Mouse (Mus musculus) C2C12 (cell line): Measurements from ENCODE around the gene Gtdc1. TPM values are rescaled to one million over a fixed set of nuclear protein-coding genes. Genes with fewer than 3 reads are reported as not detected.

ENCODE experiments used
- H3K27me3 ChIP-seq: one replicate; pipeline ENCODE4 v1.6.1; 2011; ENCODE audit not compliant: control insufficient read depth, insufficient read depth, insufficient read length
- H3K36me3 ChIP-seq: one replicate; pipeline ENCODE4 v1.6.1; 2011; ENCODE audit not compliant: control insufficient read depth, insufficient read depth
- H3K4me3 ChIP-seq: one replicate; pipeline ENCODE4 v1.5.1; 2011; ENCODE audit warnings: mild to moderate bottlenecking, control low read depth; ENCODE audit not compliant: poor library complexity, insufficient read depth, severe bottlenecking
- H3K79me2 ChIP-seq: one replicate; pipeline ENCODE4 v1.6.1; 2011; ENCODE audit not compliant: control insufficient read depth, insufficient read depth
- H3K79me3 ChIP-seq: one replicate; pipeline ENCODE4 v1.6.1; 2011; ENCODE audit warnings: low read depth, control low read depth
- H3ac ChIP-seq: one replicate; pipeline ENCODE3; 2011; ENCODE audit warnings: low read depth; ENCODE audit not compliant: control insufficient read depth, insufficient read length
- CEBPB ChIP-seq: IDR thresholded peaks from one replicate; pipeline ENCODE4 v1.6.1; 2011; ENCODE audit warnings: low read depth, mild to moderate bottlenecking, control low read depth, moderate library complexity
- CTCF ChIP-seq: IDR thresholded peaks from one replicate; pipeline ENCODE4 v1.5.1; 2011; ENCODE audit not compliant: control insufficient read depth, insufficient read depth, insufficient read length
- FOSL1 ChIP-seq: IDR thresholded peaks from one replicate; pipeline ENCODE4 v1.8.0; 2011; ENCODE audit warnings: mild to moderate bottlenecking, low read length; ENCODE audit not compliant: poor library complexity, insufficient read depth, severe bottlenecking
- MAX ChIP-seq: IDR thresholded peaks from one replicate; pipeline ENCODE4 v1.6.1; 2011; ENCODE audit warnings: mild to moderate bottlenecking, control low read depth
- MYOD1 ChIP-seq: IDR thresholded peaks from one replicate; pipeline ENCODE4 v1.6.1; 2011; ENCODE audit warnings: low read depth; ENCODE audit not compliant: control insufficient read depth, insufficient read length
- MYOG ChIP-seq: IDR thresholded peaks from one replicate; pipeline ENCODE4 v1.6.1; 2011; ENCODE audit not compliant: control insufficient read depth, insufficient read length; ENCODE audit errors: extremely low read depth
- USF1 ChIP-seq: IDR thresholded peaks from one replicate; pipeline ENCODE4 v1.6.1; 2011; ENCODE audit warnings: low read depth, mild to moderate bottlenecking, control low read depth, moderate library complexity
- polyA plus RNA-seq: library from polyadenylated mRNA; unstranded; fragments of >200 nt; fragmentation: generic; extraction: Trizol; gene quantifications from one replicate; pipeline ENCODE4 v1.2.1, GENCODE M21; 2012; ENCODE audit warnings: missing spikeins

Gtdc1 gene
- polyA plus RNA-seq, 1 experiment: 3.6 TPM

DNA sequence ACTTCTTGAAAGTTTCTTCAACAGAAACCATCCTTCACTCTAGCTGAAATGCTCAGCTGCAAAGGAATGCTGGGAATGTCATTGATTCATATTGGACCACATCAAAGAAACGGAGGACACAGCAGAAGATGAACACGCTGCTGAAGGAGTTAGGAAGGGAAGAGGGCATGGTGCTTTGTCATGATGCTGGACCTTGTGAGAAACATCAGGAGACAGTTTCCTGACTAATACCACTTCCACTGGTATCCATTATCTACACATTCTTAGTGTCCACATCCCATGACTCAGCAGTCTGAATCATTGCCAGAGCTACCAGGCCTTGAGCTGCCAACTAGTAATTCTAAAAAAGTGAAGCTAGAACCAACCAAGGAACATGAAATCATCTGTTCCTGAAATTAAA, 41.8 kb upstream of the Gtdc1 start:
- TF ChIP-seq CEBPB: no peak
- no peak for TF ChIP-seq USF1
- peak; percentile 92 for TF ChIP-seq FOSL1
- peak; percentile 95 for TF ChIP-seq MAX

GRCm38 (mm10) chr2:44965834-44966555, 38.5 kb upstream of the Gtdc1 start:
- Histone ChIP-seq H3K4me3 (no peak overlapping the region), H3K27me3 (no peaks in the 10 kb centered on the region), H3K79me2 (no peaks in the 10 kb centered on the region), H3K36me3 (no peaks in the 10 kb centered on the region), H3K79me3 (no peaks in the 10 kb centered on the region), H3ac (no peak overlapping the region)
- no peak for TF ChIP-seq FOSL1
- no peak for TF ChIP-seq MAX
- no peak for TF ChIP-seq USF1
- no peak for TF ChIP-seq CTCF
- peak; percentile 51 for TF ChIP-seq CEBPB

More for the DNA sequence above, 41.8 kb upstream of the Gtdc1 start:
- no peaks in the 10 kb centered on the region for H3K36me3 ChIP-seq
- H3K79me2 ChIP-seq: no peaks in the 10 kb centered on the region
- H3K79me3 ChIP-seq: no peaks in the 10 kb centered on the region
- no peak overlapping the region for H3ac ChIP-seq
- H3K27me3 ChIP-seq: no peaks in the 10 kb centered on the region
- no peak overlapping the region for H3K4me3 ChIP-seq

DNA sequence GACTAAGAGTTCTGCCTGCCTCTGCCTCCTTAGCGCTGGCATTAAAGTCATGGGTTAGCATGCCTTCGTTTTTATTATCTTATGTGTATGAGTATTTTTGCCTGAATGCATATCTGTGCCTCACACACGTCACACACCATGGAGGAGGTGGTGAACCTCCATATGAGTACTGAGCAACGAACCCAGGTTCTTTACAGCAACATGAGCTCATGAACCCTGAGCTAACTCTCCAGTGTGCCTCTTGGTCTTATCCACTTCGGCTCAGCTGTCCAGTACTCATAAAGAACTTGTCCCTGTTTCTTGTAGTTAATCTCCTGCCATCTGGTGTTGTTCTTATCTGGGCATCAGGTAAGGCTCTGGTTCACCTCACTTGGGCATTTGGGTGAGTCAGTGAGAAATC, 35.2 kb upstream of the Gtdc1 start:
- Histone ChIP-seq H3K4me3 (no peak overlapping the region), H3K27me3 (no peaks in the 10 kb centered on the region), H3K79me3 (no peaks in the 10 kb centered on the region), H3K79me2 (no peaks in the 10 kb centered on the region), H3ac (no peak overlapping the region), H3K36me3 (no peaks in the 10 kb centered on the region)
- TF ChIP-seq USF1 (no peak), MAX (no peak), CTCF (no peak), MYOD1 (no peak)

DNA sequence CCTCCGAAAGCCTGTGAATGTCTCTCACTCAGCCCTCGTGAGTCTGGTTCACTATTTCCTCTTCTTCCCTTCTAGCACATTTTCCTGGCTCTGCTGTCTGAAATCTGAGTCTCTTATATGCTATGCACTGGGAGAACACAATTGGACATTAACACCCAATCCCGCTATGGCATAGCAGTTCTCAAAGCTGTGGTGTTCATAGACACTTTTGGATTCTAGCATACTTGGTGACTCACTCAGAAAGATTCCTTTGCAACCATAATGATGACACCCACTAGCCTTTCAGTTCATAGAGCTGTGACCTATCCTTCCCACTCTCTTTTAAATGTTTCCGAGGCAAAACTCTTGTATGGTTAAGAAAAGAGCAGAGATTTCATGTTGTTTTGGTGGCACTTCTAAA, 33.7 kb upstream of the Gtdc1 start:
- Histone ChIP-seq H3K79me2 (no peaks in the 10 kb centered on the region), H3K27me3 (no peaks in the 10 kb centered on the region), H3ac (peak overlapping the region; percentile 7), H3K79me3 (no peaks in the 10 kb centered on the region), H3K4me3 (no peak overlapping the region), H3K36me3 (no peaks in the 10 kb centered on the region)
- TF ChIP-seq FOSL1 (peak; percentile 38), CEBPB (peak; percentile 69), CTCF (no peak), USF1 (no peak), MYOG (no peak), MYOD1 (no peak), MAX (peak; percentile 66)

DNA sequence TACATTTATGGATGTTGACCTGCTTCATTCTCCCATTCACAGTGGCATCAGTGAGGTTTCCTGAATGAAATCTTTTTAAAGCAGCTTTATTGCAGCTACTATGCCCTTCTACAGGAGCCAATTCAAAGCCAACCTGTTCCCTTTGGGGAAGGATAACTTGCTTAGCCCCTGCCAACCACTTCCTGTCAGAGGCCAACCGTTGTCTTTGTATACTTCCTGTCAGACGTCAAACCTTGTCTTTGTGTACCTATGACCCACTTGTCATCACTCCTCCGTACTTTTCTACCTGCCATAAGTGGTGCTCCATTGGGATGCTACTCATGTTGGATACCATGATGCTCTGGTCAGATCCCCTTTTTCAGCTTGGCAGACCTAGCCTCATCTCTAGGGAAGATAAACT, 33.1 kb upstream of the Gtdc1 start:
- Histone ChIP-seq H3K36me3 (no peaks in the 10 kb centered on the region), H3K4me3 (no peak overlapping the region), H3ac (no peak overlapping the region), H3K79me3 (no peaks in the 10 kb centered on the region), H3K27me3 (no peaks in the 10 kb centered on the region), H3K79me2 (no peaks in the 10 kb centered on the region)
- TF ChIP-seq USF1 (no peak), MAX (no peak), MYOG (no peak), CTCF (no peak), FOSL1 (no peak), MYOD1 (no peak), CEBPB (no peak)

DNA sequence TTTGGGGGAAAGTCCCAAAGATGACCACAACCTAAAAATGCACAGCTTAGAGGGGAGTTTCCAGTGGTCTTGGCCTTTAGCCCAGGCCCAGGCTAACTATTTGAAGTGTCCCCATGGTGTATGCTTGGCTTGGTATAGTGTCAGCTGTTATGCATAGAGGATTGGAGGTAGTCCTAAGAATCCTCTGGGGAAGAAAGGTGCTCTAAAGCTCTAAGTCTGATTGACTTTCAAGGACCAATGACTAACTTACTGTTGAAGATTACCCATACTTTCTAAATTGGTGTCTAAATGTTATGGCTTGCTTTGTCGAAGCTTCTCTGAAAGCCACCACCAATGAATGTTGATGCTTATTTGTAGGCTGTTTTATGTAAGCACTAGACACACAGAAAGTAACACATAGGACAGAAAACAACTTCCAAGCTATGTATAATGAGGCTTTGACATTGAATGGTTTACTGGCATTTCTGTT, 29.9 kb upstream of the Gtdc1 start:
- no peaks in the 10 kb centered on the region for H3K79me2 ChIP-seq
- no peak for TF ChIP-seq CEBPB
- TF ChIP-seq MYOD1: no peak
- TF ChIP-seq MYOG: no peak
- H3K4me3 ChIP-seq: no peak overlapping the region
- H3K79me3 ChIP-seq: no peaks in the 10 kb centered on the region
- no peak overlapping the region for H3ac ChIP-seq
- no peaks in the 10 kb centered on the region for H3K27me3 ChIP-seq
- H3K36me3 ChIP-seq: no peaks in the 10 kb centered on the region
